Mouse (Mus musculus) stomach, postnatal 0 days (tissue): ENCODE results near the gene Kcnh6.

Source experiments
- CTCF ChIP-seq: IDR thresholded peaks from 2 replicates; pipeline ENCODE4 v1.5.1; 2016; ENCODE audit warnings: antibody characterized with exemption, low read depth, mild to moderate bottlenecking, moderate library complexity
- EP300 ChIP-seq: optimal IDR thresholded peaks from 2 replicates; pipeline ENCODE3; 2016; ENCODE audit warnings: antibody characterized with exemption

DNA sequence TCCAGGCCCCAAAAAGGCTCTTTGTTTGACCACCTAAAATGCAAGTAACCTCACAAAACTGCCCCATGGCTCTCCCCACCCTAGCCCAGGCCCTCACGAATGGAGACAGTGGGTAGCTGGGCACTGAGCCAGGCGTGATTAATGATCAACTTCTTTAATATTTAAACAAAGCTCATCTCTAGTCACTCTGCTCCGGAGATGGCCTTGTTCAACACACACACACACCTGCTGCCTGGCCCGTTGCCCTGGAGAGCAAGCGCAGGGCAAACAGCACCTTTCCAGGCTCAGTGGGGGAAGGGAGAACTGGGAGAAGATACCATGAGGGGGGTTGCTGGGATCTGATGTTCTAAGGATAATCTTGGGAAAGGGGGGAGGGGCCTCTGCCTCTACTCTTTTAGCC, 2.0 kb upstream of the Kcnh6 start:
- TF ChIP-seq EP300 (no peak), CTCF (no peak)
